Mouse (Mus musculus) CH12.LX (cell line): ENCODE measurements around the gene Pvr.

Source experiments
- CTCF ChIP-seq, 2 experiments: IDR thresholded peaks in 1 of 2; conservative IDR thresholded peaks in 1 of 2; 2 replicates each; pipeline ENCODE4 v1.5.1; 2011 to 2012; ENCODE audit warnings: low read depth in 2 of 2, low read length in 2 of 2, improper control_type of control experiment in 1 of 2, inconsistent platforms in 1 of 2, mild to moderate bottlenecking in 1 of 2, moderate library complexity in 1 of 2
- E2F4 ChIP-seq: IDR thresholded peaks from 2 replicates; pipeline ENCODE4 v1.6.1; 2011; ENCODE audit warnings: low read depth, low read length, improper control_type of control experiment; ENCODE audit not compliant: insufficient replicate concordance
- EP300 ChIP-seq: IDR thresholded peaks from 2 replicates; pipeline ENCODE4 v1.6.1; 2011; ENCODE audit warnings: low read length, improper control_type of control experiment
- MAX ChIP-seq: IDR thresholded peaks from 2 replicates; pipeline ENCODE4 v1.6.1; 2011; ENCODE audit warnings: low read length, improper control_type of control experiment
- NRF1 ChIP-seq: IDR thresholded peaks from 2 replicates; pipeline ENCODE4 v1.6.1; 2014; ENCODE audit warnings: low read depth, mild to moderate bottlenecking, inconsistent platforms, low read length, improper control_type of control experiment, moderate library complexity
- POLR2A ChIP-seq: IDR thresholded peaks from 2 replicates; pipeline ENCODE4 v1.6.1; 2011; ENCODE audit warnings: low read depth, mild to moderate bottlenecking, improper control_type of control experiment, low read length
- RAD21 ChIP-seq: IDR thresholded peaks from 2 replicates; pipeline ENCODE4 v1.6.1; 2011; ENCODE audit warnings: low read depth, mild to moderate bottlenecking, low read length, improper control_type of control experiment, moderate library complexity
- RCOR1 ChIP-seq: conservative IDR thresholded peaks from 2 replicates; pipeline ENCODE4 v1.6.1; 2012; ENCODE audit warnings: low read depth, mild to moderate bottlenecking, inconsistent platforms, low read length, improper control_type of control experiment
- TCF12 ChIP-seq: IDR thresholded peaks from 2 replicates; pipeline ENCODE4 v1.6.1; 2014; ENCODE audit warnings: low read depth, mild to moderate bottlenecking, inconsistent platforms, low read length, improper control_type of control experiment
- ZC3H11A ChIP-seq: IDR thresholded peaks from 2 replicates; pipeline ENCODE4 v1.6.1; 2012; ENCODE audit warnings: low read depth, mild to moderate bottlenecking, inconsistent platforms, low read length, improper control_type of control experiment

- TF ChIP-seq EP300 (no peak), TCF12 (no peak), RCOR1 (no peak), POLR2A (no peak), ZC3H11A (no peak), MAX (no peak), E2F4 (no peak), NRF1 (no peak), CTCF (conservative IDR thresholded peaks at IDR 0.05 in 1 of 2, IDR thresholded peaks at IDR 0.05 in 1 of 2; ENCODE audit: low read depth in 2 of 2, low read length in 2 of 2) (no peak), RAD21 (no peak)
Observed at GRCm38 (mm10) chr7:19925376-19925775, 4.4 kb upstream of the Pvr start.
